Mouse (Mus musculus) urinary bladder, postnatal 0 days (tissue): ENCODE results near the gene Gopc. TPM values are rescaled to one million over a fixed set of nuclear protein-coding genes. Genes with fewer than 3 reads are reported as not detected.

ENCODE experiments used
- polyA plus RNA-seq: library from polyadenylated mRNA; unstranded; fragments of >200 nt; fragmentation: Nextera tagmentation; extraction: Ambion mirVana; gene quantifications from 2 replicates; pipeline ENCODE4 v1.2.1, GENCODE M21; 2015

Gene Gopc
- 12.9 and 14.5 TPM in 2 replicates for polyA plus RNA-seq

DNA sequence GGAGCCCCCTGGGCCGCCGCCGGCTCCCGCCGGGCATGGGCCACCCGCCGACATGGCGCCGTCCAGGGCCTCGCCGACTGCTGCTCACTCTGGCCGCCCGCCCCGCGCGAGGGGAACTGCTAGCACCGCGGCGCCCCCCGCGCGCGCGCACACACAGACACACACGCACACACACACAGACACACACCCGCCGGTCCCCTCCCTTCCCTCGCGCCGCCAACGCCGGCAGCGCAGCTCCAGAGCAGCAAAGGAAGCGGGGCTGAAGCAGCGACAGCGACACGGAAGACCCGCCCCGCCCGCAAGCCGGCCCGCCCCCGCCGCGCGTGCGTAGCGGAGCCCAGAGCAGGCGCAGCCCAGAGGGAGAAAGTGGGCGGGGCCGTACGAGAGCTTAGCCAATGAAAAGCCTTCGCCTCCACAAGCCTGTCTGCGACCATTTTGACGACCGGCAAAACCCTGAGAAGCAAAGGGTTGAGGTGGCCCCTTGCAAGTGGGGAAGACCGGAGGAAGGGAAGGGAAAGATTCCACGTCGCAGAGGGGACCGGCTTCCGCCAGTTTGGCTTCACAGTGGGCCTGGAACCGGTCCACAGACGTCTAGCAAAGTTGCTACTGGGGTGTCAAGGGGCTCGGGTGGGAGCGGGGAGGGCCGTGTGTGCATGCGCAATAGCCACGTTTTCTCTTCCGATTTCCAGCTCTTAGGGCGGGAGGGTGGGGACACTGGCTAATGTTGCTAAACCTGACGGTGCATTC is at the start of gene Gopc:
Gopc (minus strand) TSS at position 280 of the 747 bp plus-strand sequence.

DNA sequence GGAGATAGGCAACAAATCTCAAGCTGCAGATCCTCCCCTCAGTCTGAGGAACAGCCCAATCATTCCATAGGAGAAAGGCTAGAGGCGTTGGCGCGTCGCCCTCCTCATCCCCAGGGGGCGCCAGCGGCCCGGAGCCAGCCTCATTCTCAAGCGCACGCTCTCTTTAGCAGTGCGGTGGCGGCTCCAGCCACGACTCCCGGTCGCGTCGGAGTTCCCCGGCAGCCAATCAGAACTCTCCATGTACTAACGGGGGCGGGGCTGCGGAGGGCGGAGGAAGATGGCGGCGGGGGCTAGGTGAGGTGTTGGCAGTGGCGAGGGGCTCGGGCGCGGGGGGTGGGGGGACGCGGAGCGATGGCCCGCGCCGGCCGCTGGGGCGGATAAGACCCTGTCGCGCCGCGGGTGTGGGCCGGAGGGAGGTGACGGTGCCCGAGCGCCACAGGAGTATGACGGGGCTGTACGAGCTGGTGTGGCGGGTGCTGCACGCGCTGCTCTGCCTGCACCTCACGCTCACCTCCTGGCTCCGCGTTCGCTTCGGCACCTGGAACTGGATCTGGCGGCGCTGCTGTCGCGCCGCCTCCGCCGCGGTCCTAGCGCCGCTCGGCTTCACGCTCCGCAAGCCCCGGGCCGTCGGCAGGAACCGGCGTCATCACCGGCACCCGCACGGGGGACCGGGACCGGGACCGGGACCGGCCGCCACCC is 35.5 kb upstream of the Gopc start, which contains the start of gene Nus1:
Nus1 (plus strand) TSS at position 249 of the 699 bp plus-strand sequence.

DNA sequence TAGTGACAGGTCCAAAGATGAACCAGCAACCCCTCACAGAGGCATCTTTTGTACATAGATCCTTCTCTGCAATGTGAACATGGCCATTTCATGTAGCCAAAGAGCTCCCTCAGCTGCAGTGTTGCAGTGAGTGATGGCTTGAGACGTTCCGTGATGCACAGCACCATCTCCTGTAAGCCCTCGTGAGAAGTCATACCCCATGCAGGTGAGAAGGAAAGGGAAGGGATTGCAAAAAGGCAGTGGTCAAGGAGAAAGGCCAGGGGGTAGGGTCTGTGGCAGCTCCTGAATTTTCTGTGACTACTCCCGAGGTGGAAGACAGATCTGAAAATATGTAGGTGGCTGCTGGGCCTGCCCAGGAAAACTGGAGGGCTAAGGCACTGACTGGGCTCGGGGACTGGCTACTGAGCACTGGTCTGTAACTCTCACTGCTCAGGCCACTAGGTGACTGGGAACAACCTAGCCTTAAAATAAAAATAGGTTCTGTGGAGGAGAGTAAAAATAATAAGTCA is 7.1 kb upstream of the Gopc start, which contains the start of gene Nepn:
Nepn (plus strand) TSS at position 51 of the 509 bp plus-strand sequence.

GRCm38 (mm10) chr10:52358467-52358866 is 23.5 kb downstream of the Gopc start, which contains the start of gene Gm26741:
Gene Gm26741, plus strand, starts transcription at chr10:52358767.

Other genes starting within 250 kb of the Gopc start
- not detected in 2 replicates for gene Ros1, start 186.9 kb downstream of the Gopc start, polyA plus RNA-seq
- 5.8 and 6.7 TPM in 2 replicates for gene Dcbld1, start 148.5 kb downstream of the Gopc start, polyA plus RNA-seq
- gene Gm26741, start 23.4 kb downstream of the Gopc start, polyA plus RNA-seq = not detected in 2 replicates
- not detected in 2 replicates for gene Nepn, start 6.8 kb upstream of the Gopc start, polyA plus RNA-seq
- 9.2 and 10.4 TPM in 2 replicates for gene Nus1, start 35.4 kb upstream of the Gopc start, polyA plus RNA-seq